Mouse (Mus musculus): ENCODE results near the gene Syncrip. TPM values are rescaled to one million over a fixed set of nuclear protein-coding genes. Genes with fewer than 3 reads are reported as not detected.
A peak's percentile ranks its signal among the peaks of the same experiment; 100 is the strongest.

Gene Syncrip
- total and polyA plus RNA-seq, 3 experiments, result 152 to 251 (median 197) TPM

GRCm38 (mm10) chr9:88520122-88520848 lies 37.9 kb upstream of the Syncrip start:
- Histone ChIP-seq H3K27me3 (ENCODE audit: insufficient read depth, low read length) (no peaks in the 10 kb centered on the region), H3K4me3 (ENCODE audit: low read depth, low read length) (peak overlapping the region; percentile 74), H3K36me3 (replicated peaks) (peaks cover 18% of the 10 kb centered on the region), H3K9me3 (replicated peaks) (no peaks in the 10 kb centered on the region), H3K4me1 (ENCODE audit: insufficient read depth, low read depth, low read length) (peaks cover 33% of the 10 kb centered on the region)
- DNase-seq (ENCODE audit: low spot score) (no peak), ATAC-seq (ENCODE audit: extremely low read depth, insufficient number of reproducible peaks, low FRiP score, poor library complexity, severe bottlenecking) (no peak)
- TF ChIP-seq GATA1 (IDR thresholded peaks at IDR 0.05; ENCODE audit: borderline replicate concordance, low read length), result no peak
- no peak for TF ChIP-seq GATA2 (IDR thresholded peaks at IDR 0.05; ENCODE audit: borderline replicate concordance, low read depth, low read length)
- TF ChIP-seq CTCF (IDR thresholded peaks at IDR 0.05; ENCODE audit: low read depth, low read length), result no peak
- no peak for TF ChIP-seq TAL1 (conservative IDR thresholded peaks at IDR 0.05; ENCODE audit: low read depth, low read length)
- peak; percentile 30; the same call in 1 of the 2 replicates for TF ChIP-seq POLR2AphosphoS5 (IDR thresholded peaks at IDR 0.05; ENCODE audit: insufficient replicate concordance, low read depth, low read length)

DNA sequence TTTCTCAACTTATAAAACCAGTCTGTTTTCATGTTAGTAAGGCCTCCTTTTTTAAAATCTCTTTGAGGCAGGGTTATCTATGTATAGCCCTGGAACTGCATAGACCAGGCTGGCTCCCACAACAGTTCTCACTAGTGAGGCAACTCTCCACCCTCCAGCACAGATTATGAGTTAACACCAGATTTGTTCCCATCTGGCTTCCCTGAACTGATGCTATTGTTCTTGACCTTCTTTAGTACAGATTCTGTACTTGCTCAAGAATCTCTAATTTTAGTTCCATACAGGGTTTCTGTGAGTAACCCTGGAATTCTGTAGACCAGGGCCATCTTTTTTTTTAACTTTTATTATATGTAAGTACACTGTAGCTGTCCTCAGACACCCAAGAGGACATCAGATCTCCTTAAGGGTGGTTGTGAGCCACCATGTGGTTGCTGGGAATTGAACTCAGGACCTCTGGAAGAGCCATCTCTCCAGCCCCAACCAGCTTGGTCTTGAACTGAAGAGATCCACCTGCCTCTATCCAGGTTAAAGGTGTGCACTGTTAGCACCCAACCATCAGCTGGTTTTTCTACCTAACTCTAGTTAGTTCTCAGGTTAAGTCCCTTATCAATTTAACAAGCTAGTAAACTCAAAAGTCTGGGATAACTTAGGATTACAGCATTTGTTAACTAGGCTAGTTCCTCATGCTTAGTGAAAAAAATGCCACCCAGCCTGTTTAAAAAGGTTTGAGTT lies 37.2 kb upstream of the Syncrip start:
- H3K27me3 ChIP-seq (ENCODE audit: insufficient read depth, low read length), result no peaks in the 10 kb centered on the region
- TF ChIP-seq CTCF (IDR thresholded peaks at IDR 0.05; ENCODE audit: low read depth, low read length) (no peak), GATA1 (IDR thresholded peaks at IDR 0.05; ENCODE audit: borderline replicate concordance, low read length) (no peak), TAL1 (conservative IDR thresholded peaks at IDR 0.05; ENCODE audit: low read depth, low read length) (no peak), POLR2AphosphoS5 (IDR thresholded peaks at IDR 0.05; ENCODE audit: insufficient replicate concordance, low read depth, low read length) (peak; percentile 65; the same call in 1 of the 2 replicates), GATA2 (IDR thresholded peaks at IDR 0.05; ENCODE audit: borderline replicate concordance, low read depth, low read length) (no peak)
- ATAC-seq (ENCODE audit: extremely low read depth, insufficient number of reproducible peaks, low FRiP score, poor library complexity, severe bottlenecking) (no peak), DNase-seq (ENCODE audit: low spot score) (no peak)
- peaks cover 27% of the 10 kb centered on the region for H3K4me1 ChIP-seq (ENCODE audit: insufficient read depth, low read depth, low read length)
- H3K9me3 ChIP-seq (replicated peaks), result no peaks in the 10 kb centered on the region
- H3K36me3 ChIP-seq (replicated peaks), result peaks cover 18% of the 10 kb centered on the region
- no peak overlapping the region for H3K4me3 ChIP-seq (ENCODE audit: low read depth, low read length)

- Histone ChIP-seq H3K9me3 (replicated peaks) (no peaks in the 10 kb centered on the region), H3K36me3 (replicated peaks) (peaks cover 14% of the 10 kb centered on the region), H3K4me3 (ENCODE audit: low read depth, low read length) (no peak overlapping the region), H3K4me1 (ENCODE audit: insufficient read depth, low read depth, low read length) (peaks cover 14% of the 10 kb centered on the region), H3K27me3 (ENCODE audit: insufficient read depth, low read length) (peaks cover 3% of the 10 kb centered on the region; the same call in 1 of the 2 replicates)
- no peak for TF ChIP-seq GATA1 (IDR thresholded peaks at IDR 0.05; ENCODE audit: borderline replicate concordance, low read length)
- no peak for TF ChIP-seq TAL1 (conservative IDR thresholded peaks at IDR 0.05; ENCODE audit: low read depth, low read length)
- no peak for TF ChIP-seq GATA2 (IDR thresholded peaks at IDR 0.05; ENCODE audit: borderline replicate concordance, low read depth, low read length)
- ATAC-seq (ENCODE audit: extremely low read depth, insufficient number of reproducible peaks, low FRiP score, poor library complexity, severe bottlenecking) (no peak), DNase-seq (ENCODE audit: low spot score) (no peak)
These were observed 34.1 kb upstream of the Syncrip start for GRCm38 (mm10) chr9:88516361-88516995.

- no peaks in the 10 kb centered on the region for H3K9me3 ChIP-seq (replicated peaks)
- H3K4me3 ChIP-seq (ENCODE audit: low read depth, low read length), result no peak overlapping the region
- DNase-seq (ENCODE audit: low spot score), result no peak
- peaks cover 7% of the 10 kb centered on the region for H3K4me1 ChIP-seq (ENCODE audit: insufficient read depth, low read depth, low read length)
- peaks cover 7% of the 10 kb centered on the region for H3K27me3 ChIP-seq (ENCODE audit: insufficient read depth, low read length)
- TF ChIP-seq CTCF (IDR thresholded peaks at IDR 0.05; ENCODE audit: low read depth, low read length) (no peak), GATA2 (IDR thresholded peaks at IDR 0.05; ENCODE audit: borderline replicate concordance, low read depth, low read length) (no peak), TAL1 (conservative IDR thresholded peaks at IDR 0.05; ENCODE audit: low read depth, low read length) (no peak), GATA1 (IDR thresholded peaks at IDR 0.05; ENCODE audit: borderline replicate concordance, low read length) (no peak), POLR2AphosphoS5 (IDR thresholded peaks at IDR 0.05; ENCODE audit: insufficient replicate concordance, low read depth, low read length) (no peak)
- ATAC-seq (ENCODE audit: extremely low read depth, insufficient number of reproducible peaks, low FRiP score, poor library complexity, severe bottlenecking), result no peak
- peaks cover 6% of the 10 kb centered on the region for H3K36me3 ChIP-seq (replicated peaks)
These were observed 33.2 kb upstream of the Syncrip start for GRCm38 (mm10) chr9:88515546-88515945.

DNA sequence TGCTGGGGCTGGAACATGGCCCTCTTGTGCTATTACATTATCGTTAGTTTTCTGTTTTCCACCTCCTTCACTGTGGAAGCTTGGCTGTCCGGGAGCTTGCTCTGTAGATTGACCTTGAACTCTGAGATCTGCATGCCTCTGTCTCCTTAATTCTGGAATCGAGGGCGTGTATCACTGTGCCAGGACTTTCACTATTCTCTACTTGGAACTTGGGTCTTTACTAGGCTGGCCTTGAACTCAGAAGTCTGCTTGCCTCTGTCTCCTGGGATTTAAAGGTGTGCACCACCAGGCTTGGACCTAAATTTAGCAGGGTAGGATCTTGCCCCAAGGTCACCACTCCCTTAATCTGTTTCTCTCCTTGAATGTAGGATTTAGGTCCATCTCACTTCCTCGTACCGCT lies 19.5 kb upstream of the Syncrip start:
- H3K4me1 ChIP-seq (ENCODE audit: insufficient read depth, low read depth, low read length), result no peaks in the 10 kb centered on the region
- H3K4me3 ChIP-seq (ENCODE audit: low read depth, low read length), result no peak overlapping the region
- H3K9me3 ChIP-seq (replicated peaks), result no peaks in the 10 kb centered on the region
- TF ChIP-seq CTCF (IDR thresholded peaks at IDR 0.05; ENCODE audit: low read depth, low read length) (no peak), GATA1 (IDR thresholded peaks at IDR 0.05; ENCODE audit: borderline replicate concordance, low read length) (no peak), GATA2 (IDR thresholded peaks at IDR 0.05; ENCODE audit: borderline replicate concordance, low read depth, low read length) (no peak), TAL1 (conservative IDR thresholded peaks at IDR 0.05; ENCODE audit: low read depth, low read length) (no peak), POLR2AphosphoS5 (IDR thresholded peaks at IDR 0.05; ENCODE audit: insufficient replicate concordance, low read depth, low read length) (no peak)
- H3K27me3 ChIP-seq (ENCODE audit: insufficient read depth, low read length), result peaks cover 33% of the 10 kb centered on the region
- DNase-seq (ENCODE audit: low spot score), result no peak
- no peaks in the 10 kb centered on the region for H3K36me3 ChIP-seq (replicated peaks)
- ATAC-seq (ENCODE audit: extremely low read depth, insufficient number of reproducible peaks, low FRiP score, poor library complexity, severe bottlenecking), result no peak

- ATAC-seq (ENCODE audit: extremely low read depth, insufficient number of reproducible peaks, low FRiP score, poor library complexity, severe bottlenecking), result no peak
- TF ChIP-seq GATA1 (IDR thresholded peaks at IDR 0.05; ENCODE audit: borderline replicate concordance, low read length), result no peak
- no peak for TF ChIP-seq GATA2 (IDR thresholded peaks at IDR 0.05; ENCODE audit: borderline replicate concordance, low read depth, low read length)
These were observed 17.7 kb upstream of the Syncrip start for GRCm38 (mm10) chr9:88500112-88500511.

More at GRCm38 (mm10) chr9:88500112-88500511, 17.7 kb upstream of the Syncrip start:
- no peak for DNase-seq (ENCODE audit: low spot score)
- Histone ChIP-seq H3K36me3 (replicated peaks) (no peaks in the 10 kb centered on the region), H3K4me3 (ENCODE audit: low read depth, low read length) (no peak overlapping the region), H3K27me3 (ENCODE audit: insufficient read depth, low read length) (peaks cover 41% of the 10 kb centered on the region), H3K4me1 (ENCODE audit: insufficient read depth, low read depth, low read length) (no peaks in the 10 kb centered on the region), H3K9me3 (replicated peaks) (no peaks in the 10 kb centered on the region)
